Mouse (Mus musculus): Measurements from ENCODE around the gene Serinc4. TPM values are rescaled to one million over a fixed set of nuclear protein-coding genes. Genes with fewer than 3 reads are reported as not detected.

The Serinc4 gene
- 0.34 TPM for polyA plus RNA-seq (2015; fragmentation: Illumina TruSeq; extraction: RNeasy Lipid Tissue Mini Kit (QIAGEN cat#74804); ENCODE audit: low read depth, low replicate concordance)

DNA sequence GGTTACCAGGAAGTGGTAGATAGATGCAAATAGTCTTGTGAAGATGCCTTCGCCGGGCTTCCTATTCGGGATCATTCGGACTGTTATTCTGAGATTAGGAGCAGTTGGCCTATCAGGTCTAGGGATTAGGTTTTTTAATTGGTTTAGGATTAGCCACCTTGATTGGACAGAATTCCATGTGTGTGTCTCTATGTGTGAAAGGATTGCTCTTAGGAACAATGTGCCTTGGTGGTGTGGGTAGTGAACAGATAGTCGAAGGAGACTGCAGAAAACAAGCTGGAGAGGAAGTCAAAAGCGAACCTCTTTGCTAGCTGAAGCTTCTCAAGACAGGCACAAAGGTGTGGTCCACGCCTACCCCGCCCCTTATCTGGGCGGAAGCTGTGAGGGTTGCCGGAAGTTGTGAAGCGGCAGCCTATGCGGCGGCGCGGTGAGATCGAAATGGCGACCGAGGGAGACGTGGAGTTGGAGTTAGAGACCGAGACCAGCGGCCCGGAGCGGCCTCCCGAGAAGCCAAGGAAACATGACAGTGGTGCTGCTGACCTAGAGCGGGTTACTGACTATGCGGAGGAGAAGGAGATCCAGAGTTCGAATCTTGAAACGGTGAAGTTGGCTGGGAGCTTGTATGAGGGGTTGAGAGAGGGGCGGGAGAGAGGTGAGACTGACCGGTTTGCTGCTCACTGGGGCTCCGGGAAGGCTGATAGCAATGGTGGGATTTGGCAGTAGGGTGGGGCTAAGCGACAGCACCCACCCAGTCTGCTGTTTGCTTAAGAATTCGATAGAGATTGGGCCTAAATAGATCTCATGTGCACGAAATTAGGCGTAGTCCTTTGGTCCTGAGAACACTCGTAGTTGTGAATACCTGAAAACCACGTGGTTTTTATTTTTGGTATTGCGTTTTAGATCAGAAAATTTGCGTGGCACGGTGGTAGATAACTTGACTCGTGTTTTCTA lies at the start of gene Serinc4:
TSS of gene Serinc4 (minus strand) at position 90 of the 951 bp plus-strand sequence.

DNA sequence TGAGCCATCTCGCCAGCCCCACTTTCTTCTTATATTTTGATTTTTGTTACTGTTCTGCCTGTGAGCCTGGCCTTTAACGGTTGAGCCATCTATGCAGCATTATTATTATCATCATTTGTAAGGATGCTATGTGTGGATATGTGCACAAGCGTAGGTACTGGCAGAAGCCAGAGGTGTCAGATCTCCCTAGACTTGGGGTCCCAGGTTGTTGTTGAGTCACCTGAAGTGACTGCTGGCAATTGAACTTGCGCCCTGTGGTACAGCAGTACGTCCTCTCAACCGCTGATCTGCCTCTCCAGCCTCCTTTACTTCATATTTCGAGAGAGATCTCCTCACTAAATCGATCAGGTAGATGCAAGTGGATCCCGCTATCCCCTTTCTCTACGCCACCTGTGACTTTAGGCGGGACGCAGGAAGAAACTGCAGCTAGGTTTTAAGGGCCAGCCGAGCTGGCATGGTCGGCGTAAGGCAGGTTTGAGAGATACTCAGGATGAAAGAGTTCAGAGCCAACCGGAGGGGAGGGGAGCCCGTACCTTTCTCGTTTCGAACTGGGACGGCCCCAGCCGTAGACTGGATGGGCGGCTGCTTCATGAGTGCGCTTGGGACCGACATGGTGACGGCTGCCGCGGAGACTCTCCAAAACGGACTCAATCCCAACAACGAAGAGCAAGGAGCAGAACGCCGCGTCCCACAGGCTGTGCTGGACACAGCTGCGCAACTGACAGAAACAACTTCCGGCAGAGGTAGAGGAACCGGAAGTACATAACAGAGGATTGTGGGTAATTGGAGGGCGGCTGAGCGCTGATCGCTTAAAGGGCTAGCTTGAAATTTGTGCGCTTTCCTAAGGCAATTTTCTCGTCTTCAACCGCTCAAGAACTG lies 17.0 kb upstream of the Serinc4 start, which contains the start of gene Mfap1b:
TSS of gene Mfap1b (minus strand) at position 767 of the 879 bp plus-strand sequence.

DNA sequence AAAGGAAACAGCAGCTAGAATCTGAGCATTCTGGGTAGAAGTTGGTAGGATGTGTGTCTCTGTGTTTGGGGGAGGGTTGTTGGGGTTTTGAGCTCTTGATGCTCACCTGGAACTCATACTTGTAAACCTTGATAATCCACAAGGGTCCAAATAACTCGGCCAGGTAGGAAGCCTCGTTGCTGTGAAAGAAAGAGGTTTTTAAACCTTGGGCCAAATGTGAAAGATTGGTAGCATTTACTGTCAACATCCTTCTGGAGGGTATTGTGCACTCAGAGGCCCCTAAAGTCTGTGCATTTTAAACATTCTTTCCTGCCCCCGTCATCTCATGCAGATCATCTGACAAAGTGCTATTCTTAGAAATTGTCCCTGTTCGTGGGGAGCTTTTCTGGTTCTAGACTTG lies 3.6 kb downstream of the Serinc4 start, which contains the start of gene Hypk:
TSS of gene Hypk (plus strand) at position 301 of the 400 bp plus-strand sequence.

DNA sequence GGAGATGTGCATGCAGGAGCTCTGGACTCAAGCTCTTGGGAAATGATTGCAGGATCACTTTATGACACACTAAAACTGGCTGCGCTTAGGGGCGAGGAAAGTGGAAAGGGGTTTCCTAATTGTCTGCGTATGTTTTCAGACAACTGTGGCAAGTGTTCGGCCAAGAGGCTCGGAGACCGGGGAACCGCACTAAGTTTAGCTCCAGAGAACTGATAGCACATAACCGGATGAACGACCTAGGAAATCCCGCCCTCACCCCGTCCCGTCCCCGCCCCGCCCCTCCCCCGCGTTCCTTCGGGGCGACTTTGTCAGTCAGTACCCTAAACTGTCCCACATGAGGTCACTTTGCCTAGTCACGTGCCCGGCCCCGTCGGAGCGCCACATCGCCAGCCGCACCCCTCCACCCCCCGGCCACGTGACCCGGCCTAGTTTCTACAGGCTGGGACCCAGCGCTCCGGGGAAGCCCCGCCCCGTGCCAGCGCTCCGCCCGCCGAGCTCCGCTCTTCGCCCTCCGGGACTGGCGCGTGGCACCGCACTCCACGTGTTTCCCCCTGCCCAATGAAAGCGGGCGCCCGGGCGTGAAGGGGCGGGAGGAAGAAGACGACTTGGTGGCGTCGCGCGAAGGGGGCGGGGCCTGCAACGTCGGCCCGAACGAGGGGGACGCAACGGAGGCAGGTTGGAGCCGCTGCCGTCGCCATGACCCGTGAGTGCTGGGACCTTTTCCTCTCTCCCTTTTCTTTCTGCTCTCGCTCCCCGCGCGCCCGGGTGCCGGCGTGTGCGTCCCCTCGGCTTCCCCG lies 7.6 kb downstream of the Serinc4 start, which contains the start of gene Serf2:
TSS of gene Serf2 (plus strand) at position 457 of the 797 bp plus-strand sequence.

DNA sequence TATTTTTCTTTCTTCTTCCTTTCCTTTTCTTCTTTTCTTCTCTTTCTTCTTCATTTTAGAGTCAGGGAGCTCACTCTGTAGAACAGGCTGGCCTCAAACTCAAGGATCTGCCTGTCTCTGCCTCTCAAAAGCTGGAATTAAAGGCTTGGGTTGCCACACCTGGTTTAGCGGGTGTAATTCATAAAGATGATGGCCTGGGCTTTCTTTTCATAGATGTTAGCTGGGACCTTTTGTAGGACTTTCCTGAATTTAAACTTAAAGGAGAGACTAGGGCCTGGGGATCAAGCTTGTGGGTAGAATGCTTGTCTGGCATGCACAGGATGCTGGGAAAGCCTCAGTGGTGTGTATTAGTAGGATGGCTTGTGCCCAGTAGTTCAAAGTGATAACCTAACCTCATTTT lies 12.4 kb downstream of the Serinc4 start, which contains the start of gene Ell3:
TSS of gene Ell3 (minus strand) at position 101 of the 400 bp plus-strand sequence.

DNA sequence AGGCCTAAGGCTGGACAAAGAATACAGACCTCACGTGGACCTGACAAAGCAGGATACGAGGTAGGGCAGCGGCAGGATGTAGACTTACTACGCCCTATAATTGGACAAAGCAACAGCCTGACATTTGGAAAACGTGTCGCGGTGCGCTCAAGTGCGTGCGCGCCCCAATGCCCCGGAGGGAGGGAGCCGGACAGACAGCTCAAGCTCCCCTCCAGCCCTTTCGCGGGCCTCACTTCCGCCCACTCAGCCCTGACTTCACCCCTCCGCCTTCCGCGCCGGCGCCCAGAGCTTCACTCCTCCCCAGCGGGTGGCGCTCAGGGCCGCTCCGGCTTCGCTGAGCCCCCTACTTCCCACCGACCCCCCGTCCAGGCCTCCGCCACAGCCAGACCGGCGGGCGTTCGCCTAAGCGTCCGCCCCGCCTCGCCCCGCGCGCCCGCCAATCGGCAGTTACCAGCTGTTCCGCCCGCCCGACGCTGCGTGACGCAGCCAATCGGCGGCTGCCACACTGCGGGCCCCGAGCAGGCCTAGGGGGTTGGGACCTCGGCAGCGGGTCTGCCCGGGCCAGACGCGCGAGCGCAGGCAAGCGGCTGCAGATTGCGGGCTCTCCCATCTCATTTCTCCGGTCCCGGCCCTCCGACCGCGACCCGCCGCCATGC lies 43.1 kb downstream of the Serinc4 start, which contains the start of the genes Pdia3 and Catsper2:
TSS of gene Pdia3 (plus strand) at position 389 of the 656 bp plus-strand sequence.
TSS of gene Catsper2 (minus strand) at position 406 of the 656 bp plus-strand sequence.

Other genes starting within 250 kb of the Serinc4 start
- 59.2 TPM for gene Trp53bp1, start 185.4 kb downstream of the Serinc4 start, polyA plus RNA-seq (2015; fragmentation: Illumina TruSeq; extraction: RNeasy Lipid Tissue Mini Kit (QIAGEN cat#74804); ENCODE audit: low read depth, low replicate concordance)
- 275 TPM for gene Map1a, start 167.2 kb downstream of the Serinc4 start, polyA plus RNA-seq (2015; fragmentation: Illumina TruSeq; extraction: RNeasy Lipid Tissue Mini Kit (QIAGEN cat#74804); ENCODE audit: low read depth, low replicate concordance)
- gene Ppip5k1, start 101.4 kb downstream of the Serinc4 start, polyA plus RNA-seq (2015; fragmentation: Illumina TruSeq; extraction: RNeasy Lipid Tissue Mini Kit (QIAGEN cat#74804); ENCODE audit: low read depth, low replicate concordance): 84.3 TPM
- 338 TPM for gene Ckmt1, start 99.1 kb downstream of the Serinc4 start, polyA plus RNA-seq (2015; fragmentation: Illumina TruSeq; extraction: RNeasy Lipid Tissue Mini Kit (QIAGEN cat#74804); ENCODE audit: low read depth, low replicate concordance)
- gene Strc, start 69.6 kb downstream of the Serinc4 start, polyA plus RNA-seq (2015; fragmentation: Illumina TruSeq; extraction: RNeasy Lipid Tissue Mini Kit (QIAGEN cat#74804); ENCODE audit: low read depth, low replicate concordance): 0.31 TPM
- gene Pdia3, start 43.0 kb downstream of the Serinc4 start, polyA plus RNA-seq (2015; fragmentation: Illumina TruSeq; extraction: RNeasy Lipid Tissue Mini Kit (QIAGEN cat#74804); ENCODE audit: low read depth, low replicate concordance): 198 TPM
- 3.2 TPM for gene Catsper2, start 43.0 kb downstream of the Serinc4 start, polyA plus RNA-seq (2015; fragmentation: Illumina TruSeq; extraction: RNeasy Lipid Tissue Mini Kit (QIAGEN cat#74804); ENCODE audit: low read depth, low replicate concordance)
- gene Ell3, start 12.5 kb downstream of the Serinc4 start, polyA plus RNA-seq (2015; fragmentation: Illumina TruSeq; extraction: RNeasy Lipid Tissue Mini Kit (QIAGEN cat#74804); ENCODE audit: low read depth, low replicate concordance): not detected
- gene Serf2, start 7.6 kb downstream of the Serinc4 start, polyA plus RNA-seq (2015; fragmentation: Illumina TruSeq; extraction: RNeasy Lipid Tissue Mini Kit (QIAGEN cat#74804); ENCODE audit: low read depth, low replicate concordance): 378 TPM
- 17.9 TPM for gene Hypk, start 3.5 kb downstream of the Serinc4 start, polyA plus RNA-seq (2015; fragmentation: Illumina TruSeq; extraction: RNeasy Lipid Tissue Mini Kit (QIAGEN cat#74804); ENCODE audit: low read depth, low replicate concordance)
- gene Mfap1b, start 17.3 kb upstream of the Serinc4 start, polyA plus RNA-seq (2015; fragmentation: Illumina TruSeq; extraction: RNeasy Lipid Tissue Mini Kit (QIAGEN cat#74804); ENCODE audit: low read depth, low replicate concordance): 45.6 TPM
- gene Mfap1a, start 49.9 kb upstream of the Serinc4 start, polyA plus RNA-seq (2015; fragmentation: Illumina TruSeq; extraction: RNeasy Lipid Tissue Mini Kit (QIAGEN cat#74804); ENCODE audit: low read depth, low replicate concordance): 27.1 TPM
- gene Wdr76, start 49.9 kb upstream of the Serinc4 start, polyA plus RNA-seq (2015; fragmentation: Illumina TruSeq; extraction: RNeasy Lipid Tissue Mini Kit (QIAGEN cat#74804); ENCODE audit: low read depth, low replicate concordance): 2.9 TPM

All from brain, adult 10 weeks (tissue).